Mouse (Mus musculus): Measurements from ENCODE around the gene Csrnp3.

DNA sequence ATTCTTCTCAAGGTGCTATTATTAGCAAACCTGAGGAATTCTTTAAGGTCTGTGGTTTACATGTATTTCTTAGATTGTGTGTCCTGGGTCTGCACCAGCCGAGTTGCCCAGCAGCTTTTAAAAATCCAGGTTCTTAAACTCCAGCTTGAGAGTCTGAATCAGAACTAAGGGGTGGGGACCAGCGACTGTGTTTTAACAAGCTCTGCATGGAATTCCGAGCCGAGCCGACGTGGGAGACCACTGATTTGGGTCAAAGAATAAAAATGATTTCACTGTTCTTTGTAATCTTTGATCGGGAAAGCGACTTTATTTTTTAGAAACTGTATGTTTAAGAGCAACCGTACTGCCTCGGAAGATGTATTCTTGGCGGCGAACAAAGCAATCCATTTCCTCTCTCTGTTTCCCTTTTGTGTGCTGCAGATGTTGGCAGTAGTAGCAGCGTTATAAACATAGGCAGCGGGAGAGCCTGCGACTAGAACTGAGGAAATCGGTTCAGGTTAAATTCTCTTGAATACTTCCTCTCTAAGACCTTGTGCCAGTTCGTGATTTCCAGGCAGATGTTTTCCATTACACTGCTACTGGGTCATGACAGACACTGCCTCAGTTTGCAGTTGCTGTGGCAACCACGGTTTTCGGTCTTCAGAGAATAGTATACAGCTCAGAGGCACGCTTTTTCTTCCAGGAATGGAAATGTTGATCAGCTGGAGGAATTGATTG is 27.3 kb upstream of the Csrnp3 start:
- no peak for TF ChIP-seq POLR2A (IDR thresholded peaks at IDR 0.05; ENCODE audit: control insufficient read depth, extremely low read depth, insufficient read depth, low read length, poor library complexity)
- TF ChIP-seq CTCF (IDR thresholded peaks at IDR 0.05; ENCODE audit: borderline replicate concordance, control insufficient read depth, extremely low read depth, insufficient read depth, low read length, poor library complexity) = no peak
